Mouse (Mus musculus) heart, postnatal 0 days (tissue): ENCODE results near the gene Tbc1d5. TPM values are rescaled to one million over a fixed set of nuclear protein-coding genes. Genes with fewer than 3 reads are reported as not detected.

ENCODE experiments used
- ATAC-seq: fragments of 200-750 bp; cut with Nextera tagmentation; 2 replicates; pipeline ENCODE4 v1.8.0; 2017; ENCODE audit warnings: low read depth, moderate number of reproducible peaks, moderate library complexity; ENCODE audit not compliant: insufficient read depth
- DNase-seq: peaks from one replicate; pipeline ENCODE4 v3.0.0-alpha.2; 2016; ENCODE audit warnings: low spot score
- H3K27ac ChIP-seq: fragments of 300-500 bp; sonication (generic); 2 replicates; pipeline ENCODE4 v1.5.1; 2014; ENCODE audit warnings: low read depth, mild to moderate bottlenecking
- H3K27me3 ChIP-seq: fragments of 300-500 bp; sonication (generic); 2 replicates; pipeline ENCODE4 v1.6.1; 2014; ENCODE audit warnings: low read length, mixed read lengths; ENCODE audit not compliant: control insufficient read depth, insufficient read depth
- H3K36me3 ChIP-seq: fragments of 300-500 bp; sonication (generic); replicated peaks from 2 replicates; pipeline ENCODE4 v1.6.1; 2014; ENCODE audit warnings: low read length, mixed read lengths; ENCODE audit not compliant: control insufficient read depth, insufficient read depth
- H3K4me1 ChIP-seq: fragments of 300-500 bp; sonication (generic); 2 replicates; pipeline ENCODE4 v1.6.1; 2014; ENCODE audit warnings: antibody characterized with exemption; ENCODE audit not compliant: control insufficient read depth, insufficient read depth
- H3K4me2 ChIP-seq: fragments of 300-500 bp; sonication (generic); 2 replicates; pipeline ENCODE4 v1.6.1; 2014; ENCODE audit warnings: low read depth, mild to moderate bottlenecking, low read length, moderate library complexity
- H3K4me3 ChIP-seq: fragments of 300-500 bp; sonication (generic); 2 replicates; pipeline ENCODE4 v1.5.1; 2014; ENCODE audit warnings: low read depth, low read length
- H3K9ac ChIP-seq: fragments of 300-500 bp; sonication (generic); replicated peaks from 2 replicates; pipeline ENCODE4 v1.6.1; 2014; ENCODE audit warnings: low read depth, low read length, mixed read lengths
- H3K9me3 ChIP-seq: fragments of 300-500 bp; sonication (generic); replicated peaks from 2 replicates; pipeline ENCODE4 v1.6.1; 2016; ENCODE audit warnings: low read length; ENCODE audit not compliant: control insufficient read depth
- CTCF ChIP-seq: IDR thresholded peaks from 2 replicates; pipeline ENCODE4 v1.5.1; 2016; ENCODE audit warnings: antibody characterized with exemption, control low read depth, low read depth
- EP300 ChIP-seq: IDR thresholded peaks from 2 replicates; pipeline ENCODE4 v1.6.1; 2016; ENCODE audit warnings: antibody characterized with exemption, low read depth
- WGBS: fragments of 180-500 bp; shearing (Covaris S2); extraction: QIAGEN DNeasy Blood & Tissue Kit; methylation state at CpG from one replicate; pipeline ENCODE4 v1.1.7; 2014; 5-methylcytosine and 5-hydroxymethylcytosine counted together
- polyA plus RNA-seq: library from polyadenylated mRNA; unstranded; fragments of >200 nt; fragmentation: Nextera tagmentation; extraction: Ambion mirVana; gene quantifications from 2 replicates; pipeline ENCODE4 v1.2.1, GENCODE M21; 2015
- total RNA-seq: library from RNA; depleted of rRNA; stranded (reverse); fragments of >200 nt; gene quantifications from 2 replicates; pipeline ENCODE4 v1.2.3, GENCODE M21; 2014; ENCODE audit warnings: low replicate concordance

Gene Tbc1d5
- total and polyA plus RNA-seq, 2 experiments from 2014 or later = 4.9 to 40.9 TPM

- ATAC-seq = no peak
- no peak overlapping the region for H3K4me2 ChIP-seq
- H3K4me1 ChIP-seq = no peaks in the 10 kb centered on the region
- TF ChIP-seq EP300 (no peak), CTCF (no peak)
- no peak overlapping the region for H3K27ac ChIP-seq
- H3K9ac ChIP-seq = no peak overlapping the region
- DNase-seq = no peak
- H3K9me3 ChIP-seq = no peaks in the 10 kb centered on the region
- H3K27me3 ChIP-seq = no peaks in the 10 kb centered on the region
- H3K36me3 ChIP-seq = no peaks in the 10 kb centered on the region
- no peak overlapping the region for H3K4me3 ChIP-seq
Measured at GRCm38 (mm10) chr17:51162366-51162765, 16.8 kb downstream of the Tbc1d5 start.

DNA sequence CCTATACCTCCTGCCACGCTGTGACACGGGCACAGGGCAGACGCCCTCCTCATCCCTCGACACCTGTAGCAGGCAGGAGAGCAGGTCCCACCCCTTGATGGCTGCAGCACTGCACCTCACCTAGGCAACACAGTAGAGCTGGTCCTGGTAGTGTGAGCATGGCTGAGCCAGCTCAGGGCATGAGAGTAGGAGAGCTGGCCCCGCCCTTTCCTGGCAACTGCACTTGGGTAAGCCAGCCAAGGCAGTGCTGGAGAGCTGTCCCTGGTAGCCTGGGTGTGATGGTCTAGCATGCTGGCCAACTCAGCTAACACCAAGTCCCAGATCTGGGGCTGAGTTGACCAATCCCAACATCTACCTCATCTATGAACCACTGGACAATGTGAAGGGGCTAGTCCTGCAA lies 19.9 kb downstream of the Tbc1d5 start:
- Histone ChIP-seq H3K27me3 (no peaks in the 10 kb centered on the region), H3K4me1 (no peaks in the 10 kb centered on the region), H3K4me2 (no peak overlapping the region), H3K4me3 (no peak overlapping the region), H3K9ac (no peak overlapping the region), H3K27ac (no peak overlapping the region), H3K36me3 (no peaks in the 10 kb centered on the region), H3K9me3 (no peaks in the 10 kb centered on the region)
- WGBS = 88% methylated on average over 5 of the region's 5 CpGs
- DNase-seq (no peak), ATAC-seq (0 out of 2 replicates have a peak, but pooled peaks have one; percentile 58)
- no peak for TF ChIP-seq CTCF
- no peak for TF ChIP-seq EP300

DNA sequence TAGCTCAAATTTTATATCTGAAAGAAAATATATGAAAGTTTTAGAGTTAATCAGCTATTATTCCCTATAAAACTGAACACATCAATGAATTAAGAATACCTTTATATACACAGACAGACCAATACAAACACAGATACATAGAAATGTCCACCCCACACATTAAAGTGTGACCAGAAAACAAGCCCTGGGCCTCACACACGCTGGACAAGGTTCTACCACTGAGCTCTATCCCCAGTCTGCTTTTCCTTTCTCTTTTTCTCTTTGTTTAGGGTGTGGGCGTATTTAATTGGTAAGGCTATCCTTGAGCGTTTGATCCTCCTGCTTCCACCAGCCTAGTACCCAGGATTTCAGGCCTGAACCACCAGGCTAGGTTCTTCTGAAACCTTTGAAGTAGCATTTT lies 28.2 kb downstream of the Tbc1d5 start:
- Histone ChIP-seq H3K27me3 (no peaks in the 10 kb centered on the region), H3K9me3 (no peaks in the 10 kb centered on the region), H3K27ac (no peak overlapping the region), H3K4me2 (no peak overlapping the region), H3K36me3 (no peaks in the 10 kb centered on the region), H3K9ac (no peak overlapping the region), H3K4me1 (no peaks in the 10 kb centered on the region), H3K4me3 (no peak overlapping the region)
- WGBS = 69% methylated on average over 3 of the region's 3 CpGs
- TF ChIP-seq CTCF = no peak
- no peak for TF ChIP-seq EP300
- ATAC-seq (no peak), DNase-seq (no peak)

GRCm38 (mm10) chr17:51144983-51145382 lies 34.2 kb downstream of the Tbc1d5 start:
- no peak overlapping the region for H3K27ac ChIP-seq
- TF ChIP-seq CTCF (no peak), EP300 (no peak)
- H3K36me3 ChIP-seq = no peaks in the 10 kb centered on the region
- no peaks in the 10 kb centered on the region for H3K4me1 ChIP-seq
- H3K9ac ChIP-seq = no peak overlapping the region
- H3K9me3 ChIP-seq = no peaks in the 10 kb centered on the region
- WGBS = 85% methylated on average over 4 of the region's 4 CpGs
- no peak overlapping the region for H3K4me2 ChIP-seq
- DNase-seq = no peak
- no peak for ATAC-seq
- no peaks in the 10 kb centered on the region for H3K27me3 ChIP-seq
- no peak overlapping the region for H3K4me3 ChIP-seq

DNA sequence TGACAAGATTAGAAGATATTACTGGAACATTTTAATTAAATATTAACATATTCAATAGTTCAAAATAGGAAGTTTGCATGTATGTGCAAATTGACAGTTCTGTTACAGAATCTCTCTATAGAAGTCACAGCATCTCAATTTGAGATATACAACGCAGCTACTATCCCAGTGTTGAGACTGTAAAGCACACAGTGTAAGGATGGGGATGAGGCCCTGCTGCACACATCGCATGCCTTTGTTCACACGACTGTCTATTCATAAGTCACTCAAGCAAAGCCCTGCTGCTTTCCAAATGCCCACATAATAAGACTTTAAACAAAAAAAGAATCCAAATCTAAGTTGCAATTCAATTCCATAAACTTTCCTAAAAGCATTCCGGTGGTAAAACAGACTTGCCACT lies 37.1 kb downstream of the Tbc1d5 start:
- Histone ChIP-seq H3K9me3 (0 out of 2 replicates have a peak, but pooled peaks cover 2% of the 10 kb centered on the region), H3K4me1 (no peaks in the 10 kb centered on the region), H3K27ac (no peak overlapping the region), H3K9ac (no peak overlapping the region), H3K27me3 (no peaks in the 10 kb centered on the region), H3K36me3 (0 out of 2 replicates have a peak, but pooled peaks cover 3% of the 10 kb centered on the region), H3K4me3 (no peak overlapping the region), H3K4me2 (no peak overlapping the region)
- WGBS = 90% methylated on average over 4 of the region's 4 CpGs
- no peak for TF ChIP-seq EP300
- TF ChIP-seq CTCF = no peak
- no peak for ATAC-seq
- DNase-seq = no peak

GRCm38 (mm10) chr17:51111194-51111593 lies 68.0 kb downstream of the Tbc1d5 start:
- DNase-seq (peak; percentile 63), ATAC-seq (peak; percentile 36)
- Histone ChIP-seq H3K9me3 (no peaks in the 10 kb centered on the region), H3K4me3 (no peak overlapping the region), H3K27ac (no peak overlapping the region), H3K4me1 (no peaks in the 10 kb centered on the region), H3K9ac (no peak overlapping the region), H3K36me3 (no peaks in the 10 kb centered on the region), H3K27me3 (no peaks in the 10 kb centered on the region), H3K4me2 (no peak overlapping the region)
- peak; percentile 68 for TF ChIP-seq CTCF
- TF ChIP-seq EP300 = no peak
- WGBS = 48% methylated on average over 2 of the region's 2 CpGs
